Mouse (Mus musculus): Measurements from ENCODE around the gene Znrf3. TPM values are rescaled to one million over a fixed set of nuclear protein-coding genes. Genes with fewer than 3 reads are reported as not detected.

Znrf3 gene
- polyA plus RNA-seq, 1 experiment from 2014 or later: 13.4 TPM

- Histone ChIP-seq H3K9ac (no peak overlapping the region), H3K4me3 (replicated peaks) (no peak overlapping the region), H3K4me1 (peaks cover 4% of the 10 kb centered on the region; the same call in 1 of the 2 replicates), H3K9me3 (no peaks in the 10 kb centered on the region), H3K27ac (no peak overlapping the region), H3K36me3 (no peaks in the 10 kb centered on the region), H3K27me3 (replicated peaks) (no peaks in the 10 kb centered on the region), H3K4me2 (no peak overlapping the region)
- no peak for ATAC-seq (ENCODE audit: insufficient read depth, low FRiP score, low read depth)
- whole genome bisulfite sequencing: 76% methylated on average over 9 of the region's 9 CpGs
These were observed 172.0 kb downstream of the Znrf3 start for GRCm38 (mm10) chr11:5272536-5273234.

GRCm38 (mm10) chr11:5272066-5272360 lies 172.6 kb downstream of the Znrf3 start:
- Histone ChIP-seq H3K4me1 (peaks cover 4% of the 10 kb centered on the region; the same call in 1 of the 2 replicates), H3K36me3 (no peaks in the 10 kb centered on the region), H3K9me3 (no peaks in the 10 kb centered on the region), H3K27ac (no peak overlapping the region), H3K27me3 (replicated peaks) (no peaks in the 10 kb centered on the region), H3K4me3 (replicated peaks) (no peak overlapping the region), H3K4me2 (no peak overlapping the region), H3K9ac (no peak overlapping the region)
- no peak for ATAC-seq (ENCODE audit: insufficient read depth, low FRiP score, low read depth)
- WGBS: 61% methylated on average over 4 of the region's 4 CpGs

DNA sequence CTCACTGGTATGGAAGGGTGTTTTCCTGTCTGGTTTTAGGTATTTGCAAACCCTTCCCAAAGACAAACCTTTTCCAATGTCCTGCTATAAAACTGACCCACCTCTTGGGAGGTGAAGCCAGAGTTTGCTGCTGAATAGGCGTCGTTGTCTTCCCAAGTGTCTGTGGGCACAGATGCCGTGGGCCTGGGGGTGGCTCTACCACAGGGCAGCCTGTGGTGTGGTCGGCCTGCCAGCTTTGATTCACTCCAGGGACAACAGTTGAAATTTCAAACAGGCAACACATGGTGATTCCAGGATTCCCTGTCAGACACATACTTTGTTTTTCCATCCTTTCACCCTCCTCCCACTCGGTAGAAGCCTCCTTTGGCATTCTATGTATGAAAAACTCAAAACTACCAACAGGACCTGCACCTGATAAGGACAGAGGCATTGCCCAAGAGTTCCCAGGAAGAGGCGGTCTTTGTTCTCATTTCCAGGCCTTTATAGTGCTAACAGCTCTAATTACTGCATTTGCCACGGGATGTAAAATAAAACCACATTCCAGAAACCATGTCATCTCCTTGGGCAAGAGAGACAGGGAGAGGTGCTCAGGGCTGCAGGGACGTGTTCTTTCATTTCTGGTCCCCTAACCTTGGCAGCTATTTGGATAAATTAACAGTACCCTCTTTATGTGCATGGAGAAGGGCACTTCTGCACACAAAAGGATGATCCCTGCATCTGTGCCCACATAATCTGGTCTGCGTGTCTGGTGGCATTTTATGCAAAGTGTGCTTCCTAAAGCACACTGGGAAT lies 173.2 kb downstream of the Znrf3 start:
- peaks cover 4% of the 10 kb centered on the region; the same call in 1 of the 2 replicates for H3K4me1 ChIP-seq
- H3K27me3 ChIP-seq (replicated peaks): no peaks in the 10 kb centered on the region
- H3K4me3 ChIP-seq (replicated peaks): no peak overlapping the region
- no peak overlapping the region for H3K9ac ChIP-seq
- H3K27ac ChIP-seq: no peak overlapping the region
- WGBS: 69% methylated on average over 9 of the region's 9 CpGs
- no peak overlapping the region for H3K4me2 ChIP-seq
- H3K9me3 ChIP-seq: no peaks in the 10 kb centered on the region
- no peak for ATAC-seq (ENCODE audit: insufficient read depth, low FRiP score, low read depth)
- H3K36me3 ChIP-seq: no peaks in the 10 kb centered on the region

DNA sequence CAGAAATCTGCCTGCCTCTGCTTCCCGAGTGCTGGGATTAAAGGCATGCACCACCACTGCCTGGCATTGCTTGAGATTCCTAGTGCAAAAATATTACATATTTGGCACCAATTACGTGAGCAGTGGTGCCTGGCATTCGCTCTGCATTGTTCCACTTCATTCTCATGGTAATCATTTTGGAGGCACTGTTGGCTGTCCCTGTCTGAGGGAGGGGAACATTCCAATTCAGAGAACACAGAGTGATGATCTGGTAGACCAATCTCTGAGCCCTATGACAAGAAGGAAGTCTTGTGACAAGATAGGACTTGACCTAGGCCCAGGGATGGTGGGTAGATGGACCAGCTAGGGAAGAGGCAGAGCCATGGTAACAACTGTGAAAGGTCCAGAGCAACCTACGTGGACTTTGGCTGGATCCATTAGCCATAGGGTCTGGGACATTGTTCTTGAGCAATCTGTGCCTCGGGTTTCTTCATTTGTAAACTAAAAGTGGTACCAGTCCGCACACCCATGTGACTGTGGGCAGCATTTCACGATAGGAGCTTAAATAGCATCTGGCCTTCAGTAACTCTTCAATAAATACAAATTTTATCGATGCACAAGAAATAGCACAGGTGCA lies 174.7 kb downstream of the Znrf3 start:
- H3K9ac ChIP-seq: no peak overlapping the region
- no peak overlapping the region for H3K27ac ChIP-seq
- peaks cover 4% of the 10 kb centered on the region; the same call in 1 of the 2 replicates for H3K4me1 ChIP-seq
- H3K27me3 ChIP-seq (replicated peaks): no peaks in the 10 kb centered on the region
- WGBS: 88% methylated on average over 8 of the region's 8 CpGs
- H3K4me2 ChIP-seq: no peak overlapping the region
- H3K9me3 ChIP-seq: no peaks in the 10 kb centered on the region
- no peak for ATAC-seq (ENCODE audit: insufficient read depth, low FRiP score, low read depth)
- H3K4me3 ChIP-seq (replicated peaks): no peak overlapping the region
- no peaks in the 10 kb centered on the region for H3K36me3 ChIP-seq

DNA sequence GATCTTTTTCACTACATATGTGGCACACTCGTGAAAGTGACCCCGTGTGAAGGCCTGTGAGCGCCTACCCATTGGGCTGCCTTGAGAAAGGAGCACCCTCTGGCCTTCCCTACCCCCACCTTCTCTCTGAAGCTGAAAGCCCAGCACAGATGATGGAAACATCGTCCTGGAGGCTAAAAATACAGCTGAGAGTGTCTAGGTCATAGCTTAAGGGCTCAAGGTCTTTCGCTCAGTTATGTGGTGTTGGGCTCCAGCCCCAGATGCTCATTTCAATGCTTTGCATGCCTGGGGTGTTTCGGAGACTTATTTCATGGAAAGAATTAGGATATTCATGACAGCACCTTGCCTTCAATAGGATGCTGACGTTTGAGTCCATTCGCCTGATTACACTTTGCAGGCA lies 178.9 kb downstream of the Znrf3 start:
- no peaks in the 10 kb centered on the region for H3K9me3 ChIP-seq
- H3K27ac ChIP-seq: no peak overlapping the region
- WGBS: 79% methylated on average over 8 of the region's 8 CpGs
- no peak overlapping the region for H3K4me2 ChIP-seq
- H3K4me1 ChIP-seq: peaks cover 4% of the 10 kb centered on the region; the same call in 1 of the 2 replicates
- no peaks in the 10 kb centered on the region for H3K27me3 ChIP-seq (replicated peaks)
- H3K4me3 ChIP-seq (replicated peaks): no peak overlapping the region
- H3K9ac ChIP-seq: no peak overlapping the region
- ATAC-seq (ENCODE audit: insufficient read depth, low FRiP score, low read depth): no peak
- no peaks in the 10 kb centered on the region for H3K36me3 ChIP-seq

DNA sequence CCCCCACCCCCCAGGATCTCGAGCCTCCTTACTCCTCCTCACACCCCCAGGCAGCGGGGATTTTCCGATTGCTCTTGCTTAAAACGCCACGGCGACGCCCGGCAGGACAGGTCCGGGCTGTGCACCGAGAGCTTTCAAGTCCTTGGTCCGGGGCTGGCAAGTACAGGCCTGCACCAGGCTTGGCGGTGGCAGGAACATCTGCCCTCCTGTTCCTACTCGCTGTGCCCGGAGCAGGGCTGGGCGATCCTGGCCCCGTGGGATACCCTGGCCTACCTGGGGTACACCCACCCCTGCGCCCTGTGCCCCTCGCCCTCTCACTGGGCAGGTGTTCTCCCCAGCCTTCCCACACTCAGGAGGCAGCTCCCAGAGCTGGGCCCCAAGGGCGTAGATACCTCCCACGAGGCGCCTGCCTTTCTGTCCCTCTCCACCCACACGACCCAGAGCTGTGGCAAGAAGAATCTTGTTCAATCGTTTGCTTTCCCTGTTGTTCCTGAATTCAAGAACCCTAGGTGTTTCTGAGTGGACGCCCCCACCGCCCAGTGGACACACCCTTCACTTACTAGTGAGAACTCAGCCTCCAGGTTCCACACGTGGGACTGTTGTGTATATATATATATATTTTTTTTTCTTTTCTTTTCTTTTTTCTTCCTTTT lies 181.4 kb downstream of the Znrf3 start:
- Histone ChIP-seq H3K4me2 (no peak overlapping the region), H3K9me3 (no peaks in the 10 kb centered on the region), H3K4me1 (peaks cover 4% of the 10 kb centered on the region; the same call in 1 of the 2 replicates), H3K36me3 (no peaks in the 10 kb centered on the region), H3K27ac (peak overlapping the region; percentile 73), H3K4me3 (replicated peaks) (no peak overlapping the region), H3K9ac (no peak overlapping the region), H3K27me3 (replicated peaks) (no peaks in the 10 kb centered on the region)
- peak; percentile 8; the same call in 1 of the 2 replicates for ATAC-seq (ENCODE audit: insufficient read depth, low FRiP score, low read depth)
- WGBS: 58% methylated on average over 26 of the region's 26 CpGs

GRCm38 (mm10) chr11:5261508-5262392 lies 182.9 kb downstream of the Znrf3 start, which contains the start of gene Kremen1:
Kremen1 (minus strand) TSS chr11:5261558.
- H3K27me3 ChIP-seq (replicated peaks): no peaks in the 10 kb centered on the region
- H3K4me1 ChIP-seq: peaks cover 5% of the 10 kb centered on the region
- no peaks in the 10 kb centered on the region for H3K36me3 ChIP-seq
- peak within 1 kb of the TSS; percentile 80 for H3K4me2 ChIP-seq
- WGBS: 2% methylated on average over 47 of the region's 80 CpGs
- H3K4me3 ChIP-seq (replicated peaks): peak within 1 kb of the TSS; percentile 92
- no peaks in the 10 kb centered on the region for H3K9me3 ChIP-seq
- peak; percentile 97 for ATAC-seq (ENCODE audit: insufficient read depth, low FRiP score, low read depth)
- peak within 1 kb of the TSS; percentile 94 for H3K9ac ChIP-seq
- H3K27ac ChIP-seq: peak within 1 kb of the TSS; percentile 81

- under 1% methylated on average over 42 of the region's 42 CpGs for WGBS
These were observed 183.6 kb downstream of the Znrf3 start for GRCm38 (mm10) chr11:5260942-5261459.

GRCm38 (mm10) chr11:5259944-5260598 lies 184.6 kb downstream of the Znrf3 start:
- no peaks in the 10 kb centered on the region for H3K9me3 ChIP-seq
- ATAC-seq (ENCODE audit: insufficient read depth, low FRiP score, low read depth): no peak
- WGBS: 36% methylated on average over 10 of the region's 10 CpGs
- H3K27ac ChIP-seq: peak overlapping the region; percentile 81; the same call in 1 of the 2 replicates
- H3K9ac ChIP-seq: 0 out of 2 replicates have a peak overlapping the region, but pooled peaks have one; percentile 94
- no peaks in the 10 kb centered on the region for H3K36me3 ChIP-seq
- peak overlapping the region; percentile 92 for H3K4me3 ChIP-seq (replicated peaks)
- H3K4me1 ChIP-seq: peaks cover 16% of the 10 kb centered on the region
- H3K4me2 ChIP-seq: peak overlapping the region; percentile 80
- no peaks in the 10 kb centered on the region for H3K27me3 ChIP-seq (replicated peaks)

More at GRCm38 (mm10) chr11:5260942-5261459, 183.6 kb downstream of the Znrf3 start:
- Histone ChIP-seq H3K9ac (peak overlapping the region; percentile 94), H3K9me3 (no peaks in the 10 kb centered on the region), H3K4me2 (peak overlapping the region; percentile 80), H3K4me1 (peaks cover 11% of the 10 kb centered on the region), H3K36me3 (no peaks in the 10 kb centered on the region), H3K27ac (peak overlapping the region; percentile 81), H3K4me3 (replicated peaks) (peak overlapping the region; percentile 92), H3K27me3 (replicated peaks) (no peaks in the 10 kb centered on the region)
- peak; percentile 6; the same call in 1 of the 2 replicates for ATAC-seq (ENCODE audit: insufficient read depth, low FRiP score, low read depth)

DNA sequence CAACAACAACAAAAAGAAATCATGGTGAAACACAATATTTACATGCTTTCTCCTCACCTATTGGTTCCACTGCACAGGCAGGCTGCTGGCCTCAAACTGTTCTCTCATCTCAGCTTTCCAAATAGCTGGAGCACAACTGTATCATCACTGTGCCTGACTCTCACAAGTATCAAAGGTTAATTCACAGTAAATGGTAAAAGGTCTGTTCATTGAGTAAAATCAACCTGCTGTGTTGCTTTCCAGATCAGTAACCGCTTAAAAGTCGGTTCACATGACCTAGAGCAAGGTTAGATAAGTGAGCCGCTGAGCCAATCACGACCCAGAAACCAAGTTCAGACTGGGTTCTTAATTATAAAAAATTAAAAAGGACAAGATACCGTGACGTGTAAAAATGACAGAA lies 186.6 kb downstream of the Znrf3 start:
- 96% methylated on average over 6 of the region's 6 CpGs for WGBS
- no peaks in the 10 kb centered on the region for H3K9me3 ChIP-seq
- no peak overlapping the region for H3K9ac ChIP-seq
- no peaks in the 10 kb centered on the region for H3K36me3 ChIP-seq
- ATAC-seq (ENCODE audit: insufficient read depth, low FRiP score, low read depth): no peak
- no peak overlapping the region for H3K27ac ChIP-seq
- no peak overlapping the region for H3K4me2 ChIP-seq
- no peak overlapping the region for H3K4me3 ChIP-seq (replicated peaks)
- H3K27me3 ChIP-seq (replicated peaks): no peaks in the 10 kb centered on the region
- peaks cover 14% of the 10 kb centered on the region for H3K4me1 ChIP-seq
